Mouse (Mus musculus): ENCODE data around the gene Rps6ka2. TPM values are rescaled to one million over a fixed set of nuclear protein-coding genes. Genes with fewer than 3 reads are reported as not detected.
A peak's percentile ranks its signal among the peaks of the same experiment; 100 is the strongest.

Gene Rps6ka2
- polyA plus RNA-seq, 1 experiment from 2014 or later: 8.4 TPM

GRCm38 (mm10) chr17:7231312-7231711 is 61.4 kb downstream of the Rps6ka2 start:
- Histone ChIP-seq H3K36me3 (ENCODE audit: insufficient read depth, low read length) (peaks cover under 1% of the 10 kb centered on the region; the same call in 1 of the 2 replicates), H3K27ac (no peak overlapping the region), H3K4me2 (ENCODE audit: low read length) (no peak overlapping the region), H3K9ac (ENCODE audit: low read depth, low read length) (no peak overlapping the region), H3K27me3 (ENCODE audit: insufficient read depth, low read length) (no peaks in the 10 kb centered on the region), H3K4me1 (replicated peaks; ENCODE audit: insufficient read depth, low read length) (peaks cover 26% of the 10 kb centered on the region), H3K4me3 (replicated peaks; ENCODE audit: low read depth, low read length) (no peak overlapping the region), H3K9me3 (replicated peaks; ENCODE audit: low read length) (no peaks in the 10 kb centered on the region)
- WGBS: 75% methylated on average over 4 of the region's 4 CpGs
- DNase-seq (ENCODE audit: low spot score) (no peak), ATAC-seq (replicated peaks; ENCODE audit: low FRiP score, low read depth) (no peak)
- no peak for TF ChIP-seq CTCF (IDR thresholded peaks at IDR 0.05; ENCODE audit: low read depth)

DNA sequence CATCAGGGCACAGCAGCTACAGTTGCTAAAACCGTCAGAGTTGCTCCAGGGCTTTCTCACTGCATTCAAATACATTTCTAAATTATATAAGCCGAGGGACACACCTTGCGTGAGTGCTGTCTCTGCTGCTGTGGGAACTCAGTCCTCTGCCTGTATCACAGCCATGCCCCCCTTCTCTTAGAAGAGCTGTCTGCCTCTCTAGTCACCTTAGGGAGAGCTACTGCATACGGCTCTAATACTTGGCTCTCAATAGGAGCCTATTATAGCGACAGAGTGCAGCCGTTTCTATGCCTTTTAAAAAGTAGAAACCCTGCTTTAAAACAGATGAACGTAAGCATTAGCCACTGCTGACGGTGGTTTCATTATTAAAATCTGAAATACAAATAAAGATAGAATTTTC is 61.9 kb downstream of the Rps6ka2 start:
- H3K9ac ChIP-seq (ENCODE audit: low read depth, low read length): no peak overlapping the region
- ATAC-seq (replicated peaks; ENCODE audit: low FRiP score, low read depth) (no peak), DNase-seq (ENCODE audit: low spot score) (no peak)
- no peak overlapping the region for H3K4me3 ChIP-seq (replicated peaks; ENCODE audit: low read depth, low read length)
- no peak overlapping the region for H3K4me2 ChIP-seq (ENCODE audit: low read length)
- 79% methylated on average over 8 of the region's 8 CpGs for WGBS
- H3K9me3 ChIP-seq (replicated peaks; ENCODE audit: low read length): no peaks in the 10 kb centered on the region
- no peaks in the 10 kb centered on the region for H3K27me3 ChIP-seq (ENCODE audit: insufficient read depth, low read length)
- peaks cover 4% of the 10 kb centered on the region; the same call in 1 of the 2 replicates for H3K36me3 ChIP-seq (ENCODE audit: insufficient read depth, low read length)
- no peak for TF ChIP-seq CTCF (IDR thresholded peaks at IDR 0.05; ENCODE audit: low read depth)
- H3K4me1 ChIP-seq (replicated peaks; ENCODE audit: insufficient read depth, low read length): peaks cover 23% of the 10 kb centered on the region
- no peak overlapping the region for H3K27ac ChIP-seq

DNA sequence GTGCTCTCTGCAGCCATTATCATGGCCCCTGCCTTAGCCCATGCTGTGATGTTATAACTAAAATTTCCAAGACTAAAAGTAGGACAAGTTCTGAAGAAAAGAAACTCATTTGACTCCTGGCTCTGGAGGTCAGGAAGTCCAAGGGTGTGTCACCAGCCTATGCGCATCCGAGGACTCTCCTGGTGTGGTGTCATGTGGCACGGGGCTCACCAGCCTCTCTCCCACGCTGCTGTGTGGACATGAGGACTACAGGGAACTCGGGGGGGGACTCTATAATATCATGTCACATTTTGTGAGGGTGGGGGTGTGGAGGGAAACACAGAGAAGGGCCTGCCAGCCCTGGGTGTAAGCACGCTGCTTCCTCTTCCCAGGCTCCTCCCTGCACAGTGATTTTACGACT is 62.5 kb downstream of the Rps6ka2 start:
- Histone ChIP-seq H3K9me3 (replicated peaks; ENCODE audit: low read length) (no peaks in the 10 kb centered on the region), H3K4me1 (replicated peaks; ENCODE audit: insufficient read depth, low read length) (peaks cover 17% of the 10 kb centered on the region), H3K4me2 (ENCODE audit: low read length) (no peak overlapping the region), H3K4me3 (replicated peaks; ENCODE audit: low read depth, low read length) (no peak overlapping the region), H3K27me3 (ENCODE audit: insufficient read depth, low read length) (no peaks in the 10 kb centered on the region), H3K27ac (no peak overlapping the region), H3K36me3 (ENCODE audit: insufficient read depth, low read length) (peaks cover 4% of the 10 kb centered on the region; the same call in 1 of the 2 replicates), H3K9ac (ENCODE audit: low read depth, low read length) (no peak overlapping the region)
- ATAC-seq (replicated peaks; ENCODE audit: low FRiP score, low read depth): no peak; the same call in 1 of the 2 replicates
- no peak for DNase-seq (ENCODE audit: low spot score)
- WGBS: 29% methylated on average over 7 of the region's 7 CpGs
- TF ChIP-seq CTCF (IDR thresholded peaks at IDR 0.05; ENCODE audit: low read depth): no peak

GRCm38 (mm10) chr17:7233197-7233596 is 63.3 kb downstream of the Rps6ka2 start:
- H3K9ac ChIP-seq (ENCODE audit: low read depth, low read length): no peak overlapping the region
- no peak overlapping the region for H3K4me2 ChIP-seq (ENCODE audit: low read length)
- ATAC-seq (replicated peaks; ENCODE audit: low FRiP score, low read depth): no peak
- no peak overlapping the region for H3K4me3 ChIP-seq (replicated peaks; ENCODE audit: low read depth, low read length)
- no peaks in the 10 kb centered on the region for H3K9me3 ChIP-seq (replicated peaks; ENCODE audit: low read length)
- peaks cover 10% of the 10 kb centered on the region for H3K4me1 ChIP-seq (replicated peaks; ENCODE audit: insufficient read depth, low read length)
- H3K27me3 ChIP-seq (ENCODE audit: insufficient read depth, low read length): no peaks in the 10 kb centered on the region
- 0 out of 2 replicates have a peak, but pooled peaks have one; percentile 21 for TF ChIP-seq CTCF (IDR thresholded peaks at IDR 0.05; ENCODE audit: low read depth)
- no peak for DNase-seq (ENCODE audit: low spot score)
- H3K27ac ChIP-seq: no peak overlapping the region
- peaks cover 4% of the 10 kb centered on the region; the same call in 1 of the 2 replicates for H3K36me3 ChIP-seq (ENCODE audit: insufficient read depth, low read length)

DNA sequence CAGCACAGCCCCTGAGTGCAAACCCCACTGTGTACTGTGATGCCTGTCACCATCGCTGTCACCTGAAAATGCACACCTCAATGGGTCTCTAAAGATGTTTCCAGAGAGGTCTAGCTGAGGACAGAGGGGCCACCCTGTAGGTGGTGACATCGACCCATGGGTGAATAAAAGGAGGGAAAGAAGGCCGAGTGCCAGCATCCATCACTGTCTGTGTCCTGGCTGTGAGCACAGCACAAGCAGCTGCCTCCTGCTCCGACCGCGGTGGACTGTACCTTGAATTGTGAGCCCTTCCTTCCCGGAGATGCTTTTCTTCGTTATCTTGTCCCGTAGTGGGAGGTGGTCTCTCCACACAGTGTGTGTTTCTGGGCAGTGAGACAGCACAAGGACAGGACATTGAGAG is 67.8 kb downstream of the Rps6ka2 start:
- no peaks in the 10 kb centered on the region for H3K9me3 ChIP-seq (replicated peaks; ENCODE audit: low read length)
- H3K4me3 ChIP-seq (replicated peaks; ENCODE audit: low read depth, low read length): no peak overlapping the region
- ATAC-seq (replicated peaks; ENCODE audit: low FRiP score, low read depth) (no peak), DNase-seq (ENCODE audit: low spot score) (no peak)
- no peaks in the 10 kb centered on the region for H3K27me3 ChIP-seq (ENCODE audit: insufficient read depth, low read length)
- peaks cover 4% of the 10 kb centered on the region; the same call in 1 of the 2 replicates for H3K36me3 ChIP-seq (ENCODE audit: insufficient read depth, low read length)
- H3K4me2 ChIP-seq (ENCODE audit: low read length): no peak overlapping the region
- H3K4me1 ChIP-seq (replicated peaks; ENCODE audit: insufficient read depth, low read length): no peaks in the 10 kb centered on the region
- TF ChIP-seq CTCF (IDR thresholded peaks at IDR 0.05; ENCODE audit: low read depth): no peak
- H3K9ac ChIP-seq (ENCODE audit: low read depth, low read length): no peak overlapping the region
- whole genome bisulfite sequencing: 96% methylated on average over 9 of the region's 9 CpGs
- H3K27ac ChIP-seq: no peak overlapping the region

DNA sequence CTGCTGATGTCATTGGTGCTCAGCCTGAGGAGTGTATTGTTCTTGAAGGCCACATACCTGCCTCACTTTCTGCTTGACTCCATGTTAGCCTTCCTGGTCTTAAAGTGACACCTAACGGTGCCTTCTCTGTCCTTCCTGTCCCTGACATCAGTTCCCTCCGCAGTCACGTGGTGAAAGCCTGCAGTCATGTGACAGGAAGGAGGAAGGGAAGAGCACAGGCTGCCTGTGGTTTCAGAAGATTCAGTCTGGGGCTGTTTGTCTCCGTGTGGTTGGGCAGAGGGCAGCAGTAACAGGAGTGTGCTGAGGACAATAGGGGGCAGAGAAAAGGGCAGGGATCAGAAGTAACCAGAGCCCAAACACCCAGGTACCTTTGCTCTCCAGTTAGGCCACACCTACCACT is 68.9 kb downstream of the Rps6ka2 start:
- H3K27me3 ChIP-seq (ENCODE audit: insufficient read depth, low read length): no peaks in the 10 kb centered on the region
- no peak for DNase-seq (ENCODE audit: low spot score)

GRCm38 (mm10) chr17:7240526-7240925 is 70.6 kb downstream of the Rps6ka2 start:
- no peak overlapping the region for H3K9ac ChIP-seq (ENCODE audit: low read depth, low read length)
- H3K36me3 ChIP-seq (ENCODE audit: insufficient read depth, low read length): peaks cover 4% of the 10 kb centered on the region; the same call in 1 of the 2 replicates
- ATAC-seq (replicated peaks; ENCODE audit: low FRiP score, low read depth) (no peak), DNase-seq (ENCODE audit: low spot score) (no peak)
- no peak overlapping the region for H3K4me2 ChIP-seq (ENCODE audit: low read length)
- H3K9me3 ChIP-seq (replicated peaks; ENCODE audit: low read length): no peaks in the 10 kb centered on the region
- no peaks in the 10 kb centered on the region for H3K4me1 ChIP-seq (replicated peaks; ENCODE audit: insufficient read depth, low read length)
- no peak overlapping the region for H3K27ac ChIP-seq
- H3K27me3 ChIP-seq (ENCODE audit: insufficient read depth, low read length): no peaks in the 10 kb centered on the region
- WGBS: 71% methylated on average over 4 of the region's 4 CpGs
- no peak overlapping the region for H3K4me3 ChIP-seq (replicated peaks; ENCODE audit: low read depth, low read length)
- TF ChIP-seq CTCF (IDR thresholded peaks at IDR 0.05; ENCODE audit: low read depth): no peak

More for the DNA sequence above, 68.9 kb downstream of the Rps6ka2 start:
- H3K4me1 ChIP-seq (replicated peaks; ENCODE audit: insufficient read depth, low read length): no peaks in the 10 kb centered on the region
- WGBS: 72% methylated on average over 4 of the region's 4 CpGs
- no peak overlapping the region for H3K9ac ChIP-seq (ENCODE audit: low read depth, low read length)
- TF ChIP-seq CTCF (IDR thresholded peaks at IDR 0.05; ENCODE audit: low read depth): no peak
- no peak overlapping the region for H3K27ac ChIP-seq
- no peaks in the 10 kb centered on the region for H3K9me3 ChIP-seq (replicated peaks; ENCODE audit: low read length)
- ATAC-seq (replicated peaks; ENCODE audit: low FRiP score, low read depth): 0 out of 2 replicates have a peak, but pooled peaks have one; percentile 33
- H3K36me3 ChIP-seq (ENCODE audit: insufficient read depth, low read length): peaks cover 4% of the 10 kb centered on the region; the same call in 1 of the 2 replicates
- no peak overlapping the region for H3K4me2 ChIP-seq (ENCODE audit: low read length)
- no peak overlapping the region for H3K4me3 ChIP-seq (replicated peaks; ENCODE audit: low read depth, low read length)
